Mouse (Mus musculus) brain, embryonic 14.5 days (tissue): ENCODE data around the gene Olfr63.
"Not testable (repeated sequence)": the region's sequence is repeated elsewhere in the genome, so short reads cannot be mapped to it uniquely, and the experiment has no call there.

Source experiments
- CTCF ChIP-seq: fragments of 200-500 bp; IDR thresholded peaks from 2 replicates; pipeline ENCODE4 v1.5.1; 2012; ENCODE audit warnings: inconsistent platforms, mild to moderate bottlenecking, moderate library complexity, borderline replicate concordance; ENCODE audit not compliant: insufficient read depth, insufficient read length; ENCODE audit errors: extremely low read depth
- POLR2A ChIP-seq: fragments of 200-500 bp; IDR thresholded peaks from 2 replicates; pipeline ENCODE4 v1.6.1; 2012; ENCODE audit warnings: mild to moderate bottlenecking, inconsistent platforms, borderline replicate concordance; ENCODE audit not compliant: poor library complexity, insufficient read depth, insufficient read length, severe bottlenecking; ENCODE audit errors: extremely low read depth

DNA sequence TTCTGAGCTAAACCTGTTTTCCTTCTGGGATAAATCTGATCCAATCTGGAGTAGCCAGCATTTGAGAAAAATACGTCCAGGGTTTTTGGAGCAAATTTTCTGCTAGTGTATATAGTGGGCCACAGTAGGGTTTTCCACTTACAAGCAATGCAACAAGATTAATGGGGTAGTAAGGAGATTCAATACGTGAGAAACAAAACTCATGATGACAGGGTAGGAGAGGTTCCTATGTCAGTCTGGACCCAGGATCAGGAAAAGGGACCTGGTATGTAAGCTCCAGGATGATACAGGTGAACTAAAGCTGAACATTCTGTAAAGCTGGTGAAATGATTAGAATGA is 9.2 kb upstream of the Olfr63 start:
- TF ChIP-seq CTCF, POLR2A: not testable (repeated sequence)
